Mouse (Mus musculus) hindbrain, embryonic 16.5 days (tissue): ENCODE measurements at regions not wholly inside any gene's neighbourhood (a gene's known extent, or its start where the extent isn't known, plus 50 kb on each side); places are given as distances from the start of the nearest gene placed in this dataset.

Experiments
- ATAC-seq: fragments of 200-750 bp; cut with Nextera tagmentation; 2 replicates; pipeline ENCODE4 v1.8.0; 2017; ENCODE audit warnings: moderate TSS enrichment, moderate library complexity
- H3K27ac ChIP-seq: fragments of 300-500 bp; sonication (generic); 2 replicates; pipeline ENCODE4 v1.5.1; 2014; ENCODE audit warnings: low read depth, mild to moderate bottlenecking, control low read depth, low read length, moderate library complexity
- H3K27me3 ChIP-seq: fragments of 300-500 bp; sonication (generic); replicated peaks from 2 replicates; pipeline ENCODE4 v1.6.1; 2014; ENCODE audit warnings: low read length; ENCODE audit not compliant: control insufficient read depth, insufficient read depth
- H3K36me3 ChIP-seq: fragments of 300-500 bp; sonication (generic); 2 replicates; pipeline ENCODE4 v1.6.1; 2014; ENCODE audit warnings: mild to moderate bottlenecking, low read length, moderate library complexity, mixed read lengths; ENCODE audit not compliant: control insufficient read depth, insufficient read depth
- H3K4me1 ChIP-seq: fragments of 300-500 bp; sonication (generic); 2 replicates; pipeline ENCODE4 v1.6.1; 2014; ENCODE audit warnings: low read depth, low read length; ENCODE audit not compliant: control insufficient read depth, insufficient read depth
- H3K4me2 ChIP-seq: fragments of 300-500 bp; sonication (generic); 2 replicates; pipeline ENCODE4 v1.6.1; 2014; ENCODE audit warnings: mild to moderate bottlenecking, low read length, control low read depth, moderate library complexity
- H3K4me3 ChIP-seq: fragments of 300-500 bp; sonication (generic); 2 replicates; pipeline ENCODE4 v1.5.1; 2014; ENCODE audit warnings: mild to moderate bottlenecking, low read length, control low read depth, moderate library complexity
- H3K9ac ChIP-seq: fragments of 300-500 bp; sonication (generic); 2 replicates; pipeline ENCODE4 v1.6.1; 2014; ENCODE audit warnings: low read depth, mild to moderate bottlenecking, control low read depth, low read length, moderate library complexity
- H3K9me3 ChIP-seq: fragments of 300-500 bp; sonication (generic); 2 replicates; pipeline ENCODE4 v1.6.1; 2014; ENCODE audit warnings: mild to moderate bottlenecking, low read length, moderate library complexity; ENCODE audit not compliant: control insufficient read depth
- WGBS: fragments of 180-500 bp; shearing (Covaris S2); extraction: QIAGEN DNeasy Blood & Tissue Kit; methylation state at CpG from one replicate; pipeline ENCODE4 v1.1.7; 2014; 5-methylcytosine and 5-hydroxymethylcytosine counted together

DNA sequence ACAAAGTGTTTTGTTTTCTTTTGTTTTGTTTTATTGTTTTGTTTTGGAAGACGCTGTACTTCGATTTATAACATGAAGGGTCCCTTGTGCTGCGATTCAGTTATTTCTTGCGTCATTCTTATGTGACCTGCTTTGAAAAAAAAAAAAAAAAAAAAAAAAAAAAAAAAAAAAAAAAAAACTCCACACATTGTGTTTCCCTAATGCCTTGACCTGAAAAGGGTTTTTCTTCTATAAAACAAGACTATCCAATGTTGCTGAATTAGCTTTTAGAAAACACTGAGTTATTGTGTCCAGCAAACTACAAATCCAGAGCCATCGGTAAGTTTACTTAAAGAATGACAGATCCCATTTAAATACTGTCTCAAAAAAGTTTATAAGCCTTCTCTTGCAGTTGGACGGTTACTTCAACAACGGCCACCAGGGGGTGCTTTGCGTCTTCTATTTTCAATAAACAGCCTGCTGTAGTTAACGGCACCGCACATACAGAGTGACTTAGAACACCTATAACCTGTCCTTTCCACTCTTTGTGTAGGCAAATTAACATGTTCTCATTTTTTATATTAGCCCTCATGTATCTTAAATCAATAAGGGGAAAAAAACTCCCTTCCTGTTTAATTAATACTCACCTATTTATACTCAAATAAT, 103.9 kb upstream of the Cxadr start:
- Histone ChIP-seq H3K27me3 (no peaks in the 10 kb centered on the region), H3K4me2 (no peak overlapping the region), H3K27ac (no peak overlapping the region), H3K9ac (no peak overlapping the region), H3K4me1 (no peaks in the 10 kb centered on the region), H3K36me3 (no peaks in the 10 kb centered on the region), H3K4me3 (no peak overlapping the region), H3K9me3 (no peaks in the 10 kb centered on the region)
- peak; percentile 72; the same call in 1 of the 2 replicates for ATAC-seq
- WGBS: 12% methylated on average over 10 of the region's 10 CpGs

DNA sequence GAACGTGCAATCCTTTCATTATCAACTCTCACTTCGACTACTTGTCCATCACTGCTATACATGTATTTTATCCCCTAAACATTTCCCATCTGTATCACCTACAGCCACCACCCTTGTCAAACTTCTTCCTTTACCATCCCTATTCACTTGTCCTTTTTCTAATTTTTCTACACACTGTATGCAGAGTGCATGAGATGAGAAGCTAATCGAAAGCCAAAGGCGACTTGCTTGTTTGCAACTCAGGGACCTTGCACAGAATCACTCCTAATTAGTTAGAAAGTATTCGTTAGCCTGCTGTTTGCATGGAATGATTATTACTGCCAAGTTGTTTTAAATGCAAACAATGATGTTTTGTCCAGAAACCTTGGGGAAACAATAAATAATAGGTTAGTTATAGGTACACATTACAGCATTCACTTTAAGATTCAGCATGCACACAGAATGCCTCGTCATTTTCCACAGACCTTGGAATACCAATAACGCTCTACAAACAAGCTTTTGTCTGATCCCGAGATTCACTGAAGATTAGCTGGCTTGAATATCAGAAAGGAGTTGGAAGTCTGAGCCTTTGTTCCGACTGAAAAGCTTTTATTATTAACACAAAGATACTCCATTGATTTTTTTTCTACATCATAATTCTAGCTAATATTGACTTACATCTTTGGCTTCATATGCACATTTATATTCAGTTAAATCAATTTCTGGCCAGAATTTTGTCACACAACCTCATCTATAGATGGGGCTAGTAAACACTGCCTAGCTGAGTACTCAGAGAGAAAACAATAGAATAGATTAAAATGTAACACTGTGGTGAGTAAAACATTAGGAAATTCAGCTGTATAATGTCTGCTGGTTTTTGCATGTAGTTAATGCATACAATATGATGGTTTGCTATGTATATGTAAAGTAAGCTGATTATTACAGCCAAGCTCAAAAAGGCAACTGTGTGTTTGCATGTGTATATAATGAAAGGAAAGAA, 130.4 kb upstream of the Cxadr start:
- H3K27me3 ChIP-seq: no peaks in the 10 kb centered on the region
- H3K4me3 ChIP-seq: no peak overlapping the region
- ATAC-seq: 0 out of 2 replicates have a peak, but pooled peaks have one; percentile 27
- no peaks in the 10 kb centered on the region for H3K4me1 ChIP-seq
- H3K27ac ChIP-seq: no peak overlapping the region
- H3K9ac ChIP-seq: no peak overlapping the region
- 56% methylated on average over 9 of the region's 9 CpGs for WGBS
- H3K9me3 ChIP-seq: no peaks in the 10 kb centered on the region
- H3K4me2 ChIP-seq: no peak overlapping the region
- H3K36me3 ChIP-seq: no peaks in the 10 kb centered on the region

DNA sequence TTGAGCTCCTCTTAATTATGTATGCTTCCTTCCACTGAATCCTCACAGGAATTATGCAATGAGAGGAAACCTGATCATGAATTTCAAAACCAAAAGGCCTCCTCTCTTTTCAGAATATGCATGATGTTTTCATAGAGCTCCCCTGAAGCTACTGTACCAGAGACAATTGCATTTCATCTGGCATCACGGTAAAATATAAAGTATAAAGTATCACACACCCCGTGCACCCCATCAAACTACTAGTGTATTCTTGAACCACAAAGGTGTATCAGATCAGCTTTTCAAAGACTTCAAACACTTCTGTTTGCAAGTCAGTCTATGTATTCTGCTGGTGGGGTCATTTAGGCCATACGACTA, 144.4 kb upstream of the Cxadr start:
- Histone ChIP-seq H3K36me3 (no peaks in the 10 kb centered on the region), H3K4me1 (peaks cover 2% of the 10 kb centered on the region; the same call in 1 of the 2 replicates), H3K4me2 (no peak overlapping the region), H3K9ac (no peak overlapping the region), H3K9me3 (no peaks in the 10 kb centered on the region), H3K4me3 (no peak overlapping the region), H3K27ac (peak overlapping the region; percentile 56; the same call in 1 of the 2 replicates), H3K27me3 (no peaks in the 10 kb centered on the region)
- ATAC-seq: peak; percentile 71
- WGBS: 51% methylated on average over 3 of the region's 3 CpGs

DNA sequence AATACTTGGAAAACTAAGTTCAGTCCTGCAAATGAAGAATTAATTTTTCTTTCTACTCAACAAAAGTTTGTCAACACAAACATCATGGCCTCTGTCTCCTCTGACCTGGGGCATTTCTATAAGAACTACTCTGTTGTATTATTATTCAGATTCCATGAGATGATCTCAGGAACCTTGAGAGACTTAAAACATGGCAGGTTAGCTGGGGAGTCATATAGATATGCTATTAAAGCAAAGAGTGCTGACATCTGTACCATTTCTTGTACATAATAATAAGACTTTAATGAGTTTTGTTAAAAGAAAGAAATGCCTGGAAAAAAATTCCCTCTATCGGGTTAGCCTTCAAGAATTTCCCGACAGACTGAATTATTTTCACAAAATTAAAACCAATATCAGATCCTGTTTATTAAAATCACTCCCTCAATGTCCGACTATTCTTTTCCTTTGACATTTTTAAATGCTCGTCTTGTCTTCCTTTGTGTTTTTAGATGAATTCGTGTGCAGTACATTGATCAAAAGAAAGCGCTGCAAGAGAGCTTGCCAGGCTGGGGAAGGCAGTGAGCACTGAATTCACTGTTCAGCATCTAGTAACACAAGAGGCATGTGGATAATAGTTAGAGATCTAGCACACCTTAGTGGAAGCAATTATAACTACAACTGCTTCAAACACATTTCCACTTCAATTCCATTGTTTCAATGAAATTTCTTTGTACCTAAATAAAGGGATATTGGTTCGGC, 145.0 kb upstream of the Cxadr start:
- Histone ChIP-seq H3K36me3 (no peaks in the 10 kb centered on the region), H3K4me2 (peak overlapping the region; percentile 27), H3K9me3 (no peaks in the 10 kb centered on the region), H3K9ac (no peak overlapping the region), H3K27me3 (no peaks in the 10 kb centered on the region), H3K4me3 (no peak overlapping the region), H3K4me1 (peaks cover 2% of the 10 kb centered on the region; the same call in 1 of the 2 replicates), H3K27ac (peak overlapping the region; percentile 56)
- 9% methylated on average over 7 of the region's 7 CpGs for WGBS
- ATAC-seq: peak; percentile 97

DNA sequence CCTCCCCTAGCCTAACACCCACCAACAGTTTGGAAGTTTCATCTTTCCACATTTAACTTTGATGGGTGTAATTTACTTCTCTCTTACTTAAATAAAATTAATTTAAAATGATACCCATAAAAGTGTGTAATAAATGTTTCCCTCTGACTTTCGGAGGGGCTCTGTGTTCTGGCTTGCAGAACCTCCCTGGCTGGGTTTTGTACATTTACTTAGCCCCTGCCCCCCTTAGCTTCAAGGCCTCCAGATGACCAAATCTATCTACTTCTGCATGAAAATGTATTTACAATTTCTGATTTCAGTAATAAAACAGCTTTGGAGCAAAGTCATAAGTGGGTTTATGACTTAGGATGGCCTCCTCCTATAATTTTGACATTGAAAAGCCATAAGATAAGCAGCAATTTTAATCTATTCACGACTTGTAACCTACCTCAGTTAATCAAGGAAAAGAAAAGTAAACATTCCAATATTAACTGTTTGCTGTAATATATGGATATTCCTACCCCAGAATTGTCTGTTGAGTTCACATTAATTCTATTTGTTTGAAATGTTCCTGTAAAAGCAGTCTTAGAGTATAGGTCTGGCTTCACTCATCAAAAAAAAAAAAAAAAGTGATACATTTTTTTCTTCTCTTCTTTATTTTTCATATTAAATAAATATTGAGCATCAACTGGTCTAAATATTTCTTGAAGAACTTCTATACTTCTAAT, 147.2 kb upstream of the Cxadr start:
- Histone ChIP-seq H3K9ac (no peak overlapping the region), H3K27me3 (no peaks in the 10 kb centered on the region), H3K36me3 (no peaks in the 10 kb centered on the region), H3K9me3 (no peaks in the 10 kb centered on the region), H3K4me1 (peaks cover 2% of the 10 kb centered on the region; the same call in 1 of the 2 replicates), H3K27ac (no peak overlapping the region), H3K4me2 (no peak overlapping the region), H3K4me3 (no peak overlapping the region)
- ATAC-seq: no peak
- WGBS: 82% methylated on average over 2 of the region's 2 CpGs

DNA sequence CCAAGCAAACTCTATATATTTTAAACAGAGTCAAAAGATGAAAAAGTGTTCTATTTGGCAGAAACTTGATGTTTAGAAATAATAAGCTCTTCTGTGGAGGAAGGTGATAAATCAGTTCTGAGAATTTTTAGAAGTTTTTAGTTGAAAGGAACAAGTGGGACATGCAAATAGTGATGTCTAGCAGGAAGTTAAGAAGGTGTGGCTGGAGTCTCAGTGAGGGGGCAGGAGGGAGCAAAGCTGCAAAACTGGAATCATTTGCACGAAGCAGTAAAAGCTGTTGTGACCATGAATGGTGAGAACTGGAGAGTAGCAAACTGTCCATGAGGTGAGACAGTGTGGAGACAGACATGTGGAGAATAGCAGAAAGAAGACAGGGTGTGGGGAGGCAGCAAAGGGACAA, 157.1 kb upstream of the Cxadr start:
- no peaks in the 10 kb centered on the region for H3K4me1 ChIP-seq
- ATAC-seq: no peak
- no peak overlapping the region for H3K4me2 ChIP-seq
- H3K36me3 ChIP-seq: no peaks in the 10 kb centered on the region
- H3K27me3 ChIP-seq: no peaks in the 10 kb centered on the region
- H3K9ac ChIP-seq: no peak overlapping the region
- H3K4me3 ChIP-seq: no peak overlapping the region
- H3K9me3 ChIP-seq: no peaks in the 10 kb centered on the region
- WGBS: 82% methylated on average over 1 of the region's 1 CpGs
- no peak overlapping the region for H3K27ac ChIP-seq

DNA sequence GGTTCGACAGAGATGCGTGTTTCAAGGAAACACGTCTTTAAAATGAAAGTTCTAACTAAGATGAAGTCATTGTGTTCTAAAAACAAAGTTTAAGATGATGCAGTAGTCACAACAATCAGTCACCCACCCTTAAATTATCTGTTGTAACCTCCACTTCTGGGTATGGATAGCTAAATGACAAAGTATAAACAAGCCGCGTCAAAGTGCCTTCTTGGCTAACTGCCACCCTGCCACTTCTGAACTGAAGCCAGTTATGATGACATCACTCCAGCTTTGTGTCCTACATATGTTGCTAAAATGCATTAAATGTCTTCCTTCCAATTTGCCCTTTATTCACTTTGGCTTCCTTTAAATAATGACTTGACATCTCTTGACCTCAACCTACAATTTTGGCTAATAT, 165.8 kb upstream of the Cxadr start:
- no peak overlapping the region for H3K9ac ChIP-seq
- H3K36me3 ChIP-seq: no peaks in the 10 kb centered on the region
- H3K27me3 ChIP-seq: no peaks in the 10 kb centered on the region
- H3K4me3 ChIP-seq: no peak overlapping the region
- no peak overlapping the region for H3K4me2 ChIP-seq
- H3K4me1 ChIP-seq: no peaks in the 10 kb centered on the region
- WGBS: 78% methylated on average over 5 of the region's 5 CpGs
- no peaks in the 10 kb centered on the region for H3K9me3 ChIP-seq
- no peak overlapping the region for H3K27ac ChIP-seq
- no peak for ATAC-seq

DNA sequence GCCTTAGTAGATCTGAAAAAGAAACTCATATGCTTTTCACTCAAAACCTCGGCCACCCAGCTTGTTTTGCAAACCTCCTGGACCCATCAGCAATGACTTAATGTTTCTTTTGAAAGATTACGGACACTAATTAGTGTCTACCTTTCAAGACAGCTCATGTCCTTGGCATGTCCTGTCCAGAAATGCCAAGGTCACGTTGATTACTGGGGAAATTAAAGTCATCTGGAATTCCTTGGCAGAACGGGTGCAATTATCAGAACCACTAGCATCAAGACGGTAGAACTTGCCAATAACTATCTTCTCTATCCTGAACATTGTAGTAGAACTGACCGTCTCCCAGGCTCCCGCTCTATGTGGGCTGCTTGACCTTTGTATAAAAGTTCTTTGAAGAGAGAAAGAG, 166.8 kb upstream of the Cxadr start:
- WGBS: 88% methylated on average over 7 of the region's 7 CpGs
- no peaks in the 10 kb centered on the region for H3K36me3 ChIP-seq
- no peaks in the 10 kb centered on the region for H3K27me3 ChIP-seq
- H3K4me2 ChIP-seq: no peak overlapping the region
- no peak overlapping the region for H3K4me3 ChIP-seq
- H3K4me1 ChIP-seq: no peaks in the 10 kb centered on the region
- H3K9ac ChIP-seq: no peak overlapping the region
- H3K27ac ChIP-seq: no peak overlapping the region
- no peaks in the 10 kb centered on the region for H3K9me3 ChIP-seq
- ATAC-seq: no peak
